ENCODE assay signal across 10 mouse cellular contexts in genomic region chr1:106199109-106199508, GRCm38 (mm10). TPM values are rescaled to one million over a fixed set of nuclear protein-coding genes. Genes with fewer than 3 reads are reported as not detected.
DNase-seq lines count a peak whose midpoint lies in the region; ATAC-seq lines count a peak whose summit lies in the region.
"Had no signal": no experiment of that assay in that cellular context is flagged by ENCODE, and none has a peak within 500 bp of the region (broad histone marks: within the 10 kb centered on the region; RNA-seq: fewer than 3 reads in every experiment).

No protein-coding gene starts in this region.

- H3K9ac ChIP-seq in midbrain, embryonic 16.5 days (ENCODE audit: low read depth, low read length) = no peak overlapping the region
- no peak overlapping the region for H3K9ac ChIP-seq in midbrain, embryonic 11.5 days (ENCODE audit: low read length)
- H3K9ac ChIP-seq: limb, embryonic 12.5 days had no signal

- WGBS in heart, embryonic 10.5 days = 82% methylated on average over 4 of the region's 4 CpGs
- WGBS in midbrain, embryonic 10.5 days = 70% methylated on average over 4 of the region's 4 CpGs
- 52% methylated on average over 4 of the region's 4 CpGs for WGBS in midbrain, embryonic 16.5 days
- WGBS in midbrain, embryonic 11.5 days = 65% methylated on average over 4 of the region's 4 CpGs

- no peak for ATAC-seq in midbrain, embryonic 16.5 days
- ATAC-seq in midbrain, embryonic 11.5 days (ENCODE audit: low FRiP score) = peak; percentile 22; the same call in 1 of the 2 replicates
- ATAC-seq: activated CD4-positive, CD25-positive, alpha-beta regulatory T cell, adult 4 months had no signal

- H3K27ac ChIP-seq in heart, embryonic 10.5 days = peak overlapping the region; percentile 82
- peak overlapping the region; percentile 88 for H3K27ac ChIP-seq in midbrain, embryonic 10.5 days (replicated peaks)
- no peak overlapping the region for H3K27ac ChIP-seq in midbrain, embryonic 16.5 days (ENCODE audit: low read length)
- H3K27ac ChIP-seq in midbrain, embryonic 11.5 days (ENCODE audit: low read depth, low read length) = peak overlapping the region; percentile 65
- H3K27ac ChIP-seq: limb, embryonic 12.5 days had no signal

- no peak overlapping the region for H3K4me3 ChIP-seq in heart, embryonic 10.5 days
- 0 out of 2 replicates have a peak overlapping the region, but pooled peaks have one; percentile 31 for H3K4me3 ChIP-seq in midbrain, embryonic 10.5 days
- no peak overlapping the region for H3K4me3 ChIP-seq in midbrain, embryonic 16.5 days (ENCODE audit: low read depth, low read length)
- no peak overlapping the region for H3K4me3 ChIP-seq in midbrain, embryonic 11.5 days (ENCODE audit: low read depth, low read length)
- H3K4me3 ChIP-seq: limb, embryonic 12.5 days had no signal

- H3K36me3 ChIP-seq in heart, embryonic 10.5 days = no peaks in the 10 kb centered on the region
- no peaks in the 10 kb centered on the region for H3K36me3 ChIP-seq in midbrain, embryonic 10.5 days
- H3K36me3 ChIP-seq in midbrain, embryonic 16.5 days (ENCODE audit: control insufficient read depth, insufficient read depth, low read length) = no peaks in the 10 kb centered on the region
- H3K36me3 ChIP-seq in midbrain, embryonic 11.5 days (ENCODE audit: control insufficient read depth, insufficient read depth, low read length) = no peaks in the 10 kb centered on the region
- H3K36me3 ChIP-seq: limb, embryonic 12.5 days had no signal

- H3K4me1 ChIP-seq in heart, embryonic 10.5 days = peaks cover 73% of the 10 kb centered on the region
- peaks cover 74% of the 10 kb centered on the region for H3K4me1 ChIP-seq in midbrain, embryonic 10.5 days
- H3K4me1 ChIP-seq in midbrain, embryonic 16.5 days (ENCODE audit: control insufficient read depth, insufficient read depth, low read length) = peaks cover 21% of the 10 kb centered on the region
- H3K4me1 ChIP-seq in midbrain, embryonic 11.5 days (ENCODE audit: control insufficient read depth, insufficient read depth, low read length) = peaks cover 37% of the 10 kb centered on the region

- DNase-seq in heart, embryonic 10.5 days (ENCODE audit: low spot score) = no peak
- DNase-seq in heart, adult 8-10 months (ENCODE audit: low spot score) = no peak
- DNase-seq in midbrain, embryonic 10.5 days (ENCODE audit: low spot score) = no peak
- DNase-seq in midbrain, embryonic 11.5 days (ENCODE audit: low spot score, missing footprints) = no peak
- DNase-seq in cerebellum, postnatal 25 days = no peak
- no peak for DNase-seq in thymus, postnatal 14 days
- no peak for DNase-seq in left cerebral cortex, postnatal 25 days (ENCODE audit: low spot score in 2 of 2)

- intact Hi-C loops in left cerebral cortex, postnatal 25 days (cut with DNase I) = loop anchor here (2.0 kb wide), 1 partner anchor 26 kb away; no protein-coding TSS in a partner anchor

- H3K9me3 ChIP-seq in heart, embryonic 10.5 days = no peaks in the 10 kb centered on the region
- no peaks in the 10 kb centered on the region for H3K9me3 ChIP-seq in midbrain, embryonic 10.5 days (replicated peaks)
- no peaks in the 10 kb centered on the region for H3K9me3 ChIP-seq in midbrain, embryonic 16.5 days (replicated peaks; ENCODE audit: control insufficient read depth, low read length, poor library complexity, severe bottlenecking)
- H3K9me3 ChIP-seq in midbrain, embryonic 11.5 days (ENCODE audit: control insufficient read depth, low read length) = no peaks in the 10 kb centered on the region
- H3K9me3 ChIP-seq: limb, embryonic 12.5 days had no signal

- H3K4me2 ChIP-seq in midbrain, embryonic 16.5 days (ENCODE audit: low read length) = no peak overlapping the region
- peak overlapping the region; percentile 11; the same call in 1 of the 2 replicates for H3K4me2 ChIP-seq in midbrain, embryonic 11.5 days
- H3K4me2 ChIP-seq: limb, embryonic 12.5 days had no signal

- no peaks in the 10 kb centered on the region for H3K27me3 ChIP-seq in heart, embryonic 10.5 days (ENCODE audit: insufficient read depth, poor library complexity, severe bottlenecking)
- H3K27me3 ChIP-seq in midbrain, embryonic 10.5 days (ENCODE audit: low read depth, poor library complexity, severe bottlenecking) = no peaks in the 10 kb centered on the region
- H3K27me3 ChIP-seq in midbrain, embryonic 16.5 days (ENCODE audit: control insufficient read depth, insufficient read depth, low read depth, low read length) = no peaks in the 10 kb centered on the region
- no peaks in the 10 kb centered on the region for H3K27me3 ChIP-seq in midbrain, embryonic 11.5 days (ENCODE audit: control insufficient read depth, insufficient read depth, low read length)
- H3K27me3 ChIP-seq: limb, embryonic 12.5 days had no signal

RNA-seq across cellular contexts. Expression of gene Phlpp1, which starts 27.6 kb away (rescaled TPM):
- polyA plus RNA-seq in heart, embryonic 10.5 days (2016; fragmentation: Nextera tagmentation; extraction: Ambion mirVana) = 4.2 and 4.5 TPM in 2 replicates
- 10 to 100 TPM; 15.4 to 17.3 (median 16.4) TPM for total RNA-seq in heart, adult 8-10 months (2022)
- polyA plus RNA-seq in midbrain, embryonic 10.5 days (2016; fragmentation: Nextera tagmentation; extraction: Ambion mirVana) = 4.8 and 5.0 TPM in 2 replicates
- 7.1 TPM in 2 replicates for polyA plus RNA-seq in midbrain, embryonic 16.5 days (2015; fragmentation: Nextera tagmentation; extraction: Ambion mirVana)
- 6.2 and 6.8 TPM in 2 replicates for polyA plus RNA-seq in midbrain, embryonic 11.5 days (2014; fragmentation: Nextera tagmentation; extraction: Ambion mirVana)
- 10 to 100 TPM; 60.2 to 64.6 TPM for total RNA-seq in left cerebral cortex, postnatal 25 days (2021)
